Mouse (Mus musculus): ENCODE measurements around the gene Syngr3.

GRCm38 (mm10) chr17:24736330-24737051 is 46.7 kb upstream of the Syngr3 start, which contains the start of gene Msrb1:
- TF ChIP-seq CTCF (IDR thresholded peaks at IDR 0.05; ENCODE audit: low read depth, low read length) (no peak), POLR2A (IDR thresholded peaks at IDR 0.05; ENCODE audit: borderline replicate concordance, low read depth, low read length) (peak; percentile 92; the same call in 1 of the 2 replicates)
